Mouse (Mus musculus) limb, embryonic 11.5 days (tissue): ENCODE data around the gene Olfr1408. TPM values are rescaled to one million over a fixed set of nuclear protein-coding genes. Genes with fewer than 3 reads are reported as not detected.

Source experiments
- ATAC-seq: fragments of 200-750 bp; cut with Nextera tagmentation; 2 replicates; pipeline ENCODE4 v1.8.0; 2017; ENCODE audit warnings: low read depth; ENCODE audit not compliant: insufficient number of reproducible peaks, low FRiP score, low TSS enrichment
- DNase-seq: peaks from one replicate; pipeline ENCODE4 v3.0.0-alpha.2; 2015; ENCODE audit warnings: low spot score
- H3K27ac ChIP-seq: fragments of 300-500 bp; sonication (generic); replicated peaks from 2 replicates; pipeline ENCODE4 v1.5.1; 2014; ENCODE audit warnings: low read depth, mild to moderate bottlenecking, low read length
- H3K27me3 ChIP-seq: fragments of 300-500 bp; sonication (generic); 2 replicates; pipeline ENCODE4 v1.6.1; 2014; ENCODE audit warnings: mild to moderate bottlenecking, low read length, mixed read lengths; ENCODE audit not compliant: control insufficient read depth, insufficient read depth
- H3K36me3 ChIP-seq: fragments of 300-500 bp; sonication (generic); 2 replicates; pipeline ENCODE4 v1.6.1; 2014; ENCODE audit warnings: mild to moderate bottlenecking, low read length, moderate library complexity, mixed read lengths; ENCODE audit not compliant: control insufficient read depth, insufficient read depth
- H3K4me1 ChIP-seq: fragments of 300-500 bp; sonication (generic); 2 replicates; pipeline ENCODE4 v1.6.1; 2014; ENCODE audit warnings: low read length, mixed read lengths; ENCODE audit not compliant: control insufficient read depth, insufficient read depth
- H3K4me2 ChIP-seq: fragments of 300-500 bp; sonication (generic); 2 replicates; pipeline ENCODE4 v1.6.1; 2014; ENCODE audit warnings: low read depth, mild to moderate bottlenecking, moderate library complexity; ENCODE audit not compliant: severe bottlenecking
- H3K4me3 ChIP-seq: fragments of 300-500 bp; sonication (generic); 2 replicates; pipeline ENCODE4 v1.5.1; 2014; ENCODE audit warnings: low read depth, low read length
- H3K9ac ChIP-seq: fragments of 300-500 bp; sonication (generic); 2 replicates; pipeline ENCODE4 v1.6.1; 2014; ENCODE audit warnings: mild to moderate bottlenecking, low read length
- H3K9me3 ChIP-seq: fragments of 300-500 bp; sonication (generic); 2 replicates; pipeline ENCODE4 v1.6.1; 2016; ENCODE audit warnings: low read length; ENCODE audit not compliant: control insufficient read depth
- WGBS: fragments of 180-500 bp; shearing (Covaris S2); extraction: QIAGEN DNeasy Blood & Tissue Kit; methylation state at CpG from one replicate; pipeline ENCODE4 v1.1.7; 2014; 5-methylcytosine and 5-hydroxymethylcytosine counted together
- polyA plus RNA-seq: library from polyadenylated mRNA; unstranded; fragments of >200 nt; fragmentation: Nextera tagmentation; extraction: Ambion mirVana; gene quantifications from 2 replicates; pipeline ENCODE4 v1.2.1, GENCODE M21; 2014

Olfr1408 gene
- polyA plus RNA-seq: not detected in 2 replicates

DNA sequence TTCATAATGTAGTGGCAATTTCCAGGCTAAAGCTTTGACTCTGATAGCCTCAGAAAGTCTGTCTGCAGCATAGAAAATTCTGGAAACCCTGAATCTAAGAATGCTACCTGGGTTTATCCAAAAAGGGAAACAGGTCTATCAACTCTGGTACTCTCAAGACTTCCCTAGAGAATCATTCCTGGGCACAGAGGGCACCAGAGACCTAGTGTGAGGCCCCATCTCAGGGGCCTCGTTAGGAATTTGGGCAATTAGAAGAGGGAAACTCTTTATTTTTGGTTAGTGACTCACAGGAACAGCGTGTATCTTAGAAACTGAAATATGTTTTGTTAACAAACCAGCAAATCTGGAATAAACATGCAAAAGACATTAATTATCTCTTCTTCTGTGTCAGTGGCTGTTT lies at the start of gene Olfr1408:
Gene Olfr1408, minus strand, starts transcription at position 101 of the 400 bp plus-strand sequence.
- Histone ChIP-seq H3K27me3 (no peaks in the 10 kb centered on the region), H3K9ac (no peak within 1 kb of the TSS), H3K4me1 (no peaks in the 10 kb centered on the region), H3K36me3 (no peaks in the 10 kb centered on the region), H3K4me2 (no peak within 1 kb of the TSS), H3K4me3 (no peak within 1 kb of the TSS), H3K9me3 (no peaks in the 10 kb centered on the region), H3K27ac (no peak within 1 kb of the TSS)
- WGBS: 81% methylated on average over 2 of the region's 2 CpGs
- DNase-seq (no peak), ATAC-seq (no peak)

DNA sequence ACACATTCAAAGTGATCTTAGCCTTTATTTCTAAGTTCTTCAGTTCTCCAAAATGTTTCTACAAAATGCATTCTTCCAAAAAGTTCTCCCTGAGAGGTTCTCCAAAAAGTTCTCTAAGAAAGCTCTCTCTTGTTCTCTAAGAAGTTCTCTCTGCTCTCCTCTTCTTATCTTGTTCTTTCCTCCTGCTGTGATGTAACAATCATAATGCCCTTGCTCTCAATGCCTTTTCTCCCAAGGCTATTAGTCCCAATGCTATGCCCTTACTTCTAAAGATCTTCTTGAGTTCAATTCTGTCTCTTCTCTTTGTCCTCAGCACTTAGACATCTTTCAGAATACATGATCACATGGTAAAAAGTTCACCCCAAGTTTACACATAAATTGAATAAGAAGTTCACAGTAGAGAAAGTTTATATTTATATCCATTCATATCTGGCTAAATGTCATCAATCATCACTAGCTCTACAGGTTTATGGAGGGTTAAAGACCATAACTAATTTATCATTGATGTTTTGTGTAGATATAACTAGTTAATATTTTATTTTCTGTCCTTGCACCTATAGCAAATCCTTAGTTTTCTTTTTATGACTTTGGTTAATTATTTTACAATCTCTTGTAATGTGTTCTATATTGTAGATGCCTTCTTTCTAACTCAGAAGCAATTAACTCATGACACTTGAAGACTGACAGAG lies 37.1 kb upstream of the Olfr1408 start:
- Histone ChIP-seq H3K4me3 (no peak overlapping the region), H3K9me3 (no peaks in the 10 kb centered on the region), H3K27me3 (no peaks in the 10 kb centered on the region), H3K27ac (no peak overlapping the region), H3K4me1 (no peaks in the 10 kb centered on the region), H3K9ac (no peak overlapping the region), H3K4me2 (no peak overlapping the region), H3K36me3 (no peaks in the 10 kb centered on the region)
- no peak for DNase-seq
- no peak for ATAC-seq

Other genes starting within 250 kb of the Olfr1408 start
- gene Apcs, start 242.3 kb downstream of the Olfr1408 start, polyA plus RNA-seq: not detected in 2 replicates
- gene Olfr16, start 187.0 kb downstream of the Olfr1408 start, polyA plus RNA-seq: not detected in 2 replicates
- gene Olfr1406, start 53.3 kb upstream of the Olfr1408 start, polyA plus RNA-seq: not detected in 2 replicates
- gene Olfr218, start 60.4 kb upstream of the Olfr1408 start, polyA plus RNA-seq: not detected in 2 replicates
- not detected in 2 replicates for gene Olfr1404, start 75.0 kb upstream of the Olfr1408 start, polyA plus RNA-seq
- not detected in 2 replicates for gene Fcer1a, start 89.8 kb upstream of the Olfr1408 start, polyA plus RNA-seq
- gene Olfr418, start 128.6 kb upstream of the Olfr1408 start, polyA plus RNA-seq: not detected in 2 replicates
- gene Mptx2, start 140.4 kb upstream of the Olfr1408 start, polyA plus RNA-seq: not detected in 2 replicates
- gene Ackr1, start 196.4 kb upstream of the Olfr1408 start, polyA plus RNA-seq: 1.5 and 1.7 TPM in 2 replicates
- gene Aim2, start 213.5 kb upstream of the Olfr1408 start, polyA plus RNA-seq: 1.2 and 2.5 TPM in 2 replicates
- 1.1 and 1.4 TPM in 2 replicates for gene Cadm3, start 230.3 kb upstream of the Olfr1408 start, polyA plus RNA-seq